Mouse (Mus musculus): ENCODE measurements at regions not wholly inside any gene's neighbourhood (a gene's known extent, or its start where the extent isn't known, plus 50 kb on each side); places are given as distances from the start of the nearest gene placed in this dataset.

DNA sequence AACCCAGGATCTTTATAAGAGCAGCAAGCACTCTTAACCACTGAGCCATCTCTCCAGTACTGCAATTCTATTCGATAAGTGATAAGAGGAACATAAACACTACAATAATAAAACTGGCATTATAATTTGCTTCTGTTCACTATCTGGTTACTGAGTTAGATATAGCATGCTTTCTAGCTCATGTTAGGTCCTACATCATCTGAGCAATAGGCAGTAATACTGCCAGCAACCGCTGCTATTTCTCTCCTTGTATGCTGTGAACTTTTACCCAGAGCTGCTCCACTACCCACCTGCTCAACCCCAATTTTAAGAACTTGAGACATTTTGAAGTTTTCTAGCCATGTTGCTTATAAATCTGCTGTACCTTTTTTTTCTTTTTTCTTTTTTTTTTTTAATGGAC is 118.0 kb upstream of the L3mbtl3 start:
- no peak for TF ChIP-seq CTCF (IDR thresholded peaks at IDR 0.05; ENCODE audit: borderline replicate concordance, insufficient read depth, low read length)
- no peak for TF ChIP-seq POLR2A (IDR thresholded peaks at IDR 0.05; ENCODE audit: low read depth, low read length)
